Mouse (Mus musculus): ENCODE data around the gene Tal1.
A peak's percentile ranks its signal among the peaks of the same experiment; 100 is the strongest.

The Tal1 gene

DNA sequence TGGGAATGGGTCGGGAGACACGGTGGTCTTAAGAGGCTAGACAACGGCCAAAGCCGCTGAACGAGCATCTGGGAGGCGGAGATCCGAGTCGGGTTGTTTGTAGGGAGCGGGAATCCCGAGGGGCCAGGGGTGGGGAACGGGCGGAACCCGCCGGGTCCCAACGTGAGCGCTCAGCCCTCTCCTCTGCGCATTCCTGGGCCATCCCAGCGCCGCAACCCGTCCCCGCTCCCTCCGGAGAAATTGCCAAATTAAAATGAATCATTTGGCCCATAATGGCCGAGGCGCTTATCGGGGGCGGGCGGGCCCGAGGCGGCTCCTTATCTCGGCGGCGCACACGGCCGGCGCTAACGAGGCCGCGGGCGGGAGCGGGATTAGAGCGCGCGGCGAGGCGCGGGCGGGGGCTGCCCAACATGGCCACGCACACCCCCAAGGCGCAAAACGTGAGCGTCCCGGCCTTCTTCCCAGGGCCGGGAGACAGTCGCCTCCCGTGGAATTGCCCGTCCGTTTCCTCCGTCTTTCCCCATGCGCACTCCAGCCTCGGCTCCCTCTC is at the start of gene Tal1:
Gene Tal1 (plus strand): TSS at position 56 of the 550 bp plus-strand sequence.
- DNase-seq, result peak; percentile 63

DNA sequence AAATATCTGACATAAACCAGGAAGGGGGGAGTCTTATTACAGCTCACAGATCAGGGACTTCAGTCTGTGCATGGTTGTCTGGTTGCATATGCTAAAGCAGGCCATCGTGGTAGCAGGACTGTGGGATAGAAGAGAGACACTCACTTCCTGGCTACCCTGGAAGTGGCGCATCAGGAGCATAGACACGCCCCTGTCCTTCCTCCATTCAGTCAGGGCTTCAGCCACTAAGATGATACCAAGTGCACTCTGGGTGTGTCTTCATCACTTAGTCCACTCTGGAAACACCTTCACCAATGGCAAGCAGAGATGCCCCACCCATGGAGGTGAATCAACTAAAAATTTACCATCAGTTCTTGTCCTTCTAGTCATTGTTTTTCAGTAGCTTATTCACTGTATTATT is 42.0 kb upstream of the Tal1 start:
- DNase-seq, result no peak

DNA sequence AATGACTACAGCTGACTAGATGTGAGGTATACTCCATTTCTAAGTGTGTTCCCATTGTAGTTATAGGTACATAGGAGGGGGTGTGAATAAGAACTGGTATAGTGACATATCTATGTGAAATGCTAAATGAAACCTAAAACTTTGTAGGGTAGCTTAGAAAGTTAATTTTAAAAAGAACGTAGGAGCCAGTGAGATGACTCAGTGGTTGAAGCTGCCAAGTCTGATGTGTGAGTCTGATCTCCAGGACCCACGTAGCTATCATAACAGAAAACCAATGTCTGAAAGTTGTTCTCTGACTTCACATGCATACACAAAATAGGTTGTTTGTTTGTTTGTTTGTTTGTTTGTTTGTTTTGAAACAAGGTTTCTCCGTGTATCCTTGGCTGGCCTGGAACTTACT is 36.2 kb upstream of the Tal1 start:
- DNase-seq, result no peak

DNA sequence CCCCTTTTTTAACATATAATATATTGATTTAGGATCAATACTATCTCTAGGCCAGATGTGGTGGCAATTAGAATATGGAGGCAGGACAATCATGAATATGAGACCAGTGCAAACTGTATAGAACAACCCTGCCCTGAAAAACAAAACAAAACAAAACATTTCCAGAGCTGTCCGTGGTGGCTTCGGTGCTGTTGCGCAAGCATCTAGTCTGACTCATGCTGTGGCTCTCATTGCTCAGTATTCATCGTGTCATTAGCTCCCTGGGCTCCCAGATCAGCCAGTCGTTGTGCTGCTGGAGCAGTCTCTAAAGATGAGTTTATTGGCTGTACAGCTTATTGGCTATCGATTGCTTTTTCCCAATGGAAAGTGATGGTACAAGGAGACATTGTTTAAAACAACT is 21.2 kb upstream of the Tal1 start:
- DNase-seq, result no peak

DNA sequence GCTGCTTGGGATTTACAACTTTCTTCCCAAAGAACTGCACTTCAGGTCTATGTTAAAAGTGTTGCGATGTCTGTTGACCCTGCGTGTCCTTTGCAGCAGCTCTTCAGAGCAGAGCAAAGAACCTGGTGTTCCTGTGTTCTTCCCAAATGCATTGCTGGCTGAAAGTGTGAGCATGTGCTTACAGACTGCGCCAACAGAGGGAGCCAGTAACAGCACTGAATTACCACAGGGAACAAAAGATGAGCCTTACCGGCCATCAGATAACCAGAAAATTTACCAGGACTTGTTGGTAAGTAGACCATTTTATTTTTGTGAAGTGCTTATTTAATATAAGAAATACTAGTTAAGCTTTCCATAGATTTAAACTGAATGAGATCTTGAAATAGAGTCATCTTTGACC is 18.0 kb upstream of the Tal1 start:
- peak; percentile 75 for DNase-seq

DNA sequence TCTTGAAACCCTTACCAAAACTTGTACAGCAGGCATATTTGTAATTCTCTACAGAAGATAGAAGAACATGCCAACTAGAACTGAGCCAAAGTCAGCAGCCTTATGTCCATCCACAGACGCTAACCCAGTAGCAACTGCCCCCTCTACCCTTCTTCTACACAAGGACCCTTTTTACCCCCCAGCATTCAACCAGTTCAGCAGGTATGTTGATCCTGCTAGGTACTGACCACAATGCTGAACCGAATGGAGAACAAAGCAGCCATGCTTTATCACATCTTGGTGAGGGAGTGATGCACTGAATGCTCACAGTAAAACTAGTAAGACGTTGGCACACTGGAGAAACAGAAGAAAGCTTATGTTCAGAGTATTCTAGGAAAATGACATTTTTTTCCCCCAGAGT is 10.6 kb upstream of the Tal1 start:
- DNase-seq, result no peak

DNA sequence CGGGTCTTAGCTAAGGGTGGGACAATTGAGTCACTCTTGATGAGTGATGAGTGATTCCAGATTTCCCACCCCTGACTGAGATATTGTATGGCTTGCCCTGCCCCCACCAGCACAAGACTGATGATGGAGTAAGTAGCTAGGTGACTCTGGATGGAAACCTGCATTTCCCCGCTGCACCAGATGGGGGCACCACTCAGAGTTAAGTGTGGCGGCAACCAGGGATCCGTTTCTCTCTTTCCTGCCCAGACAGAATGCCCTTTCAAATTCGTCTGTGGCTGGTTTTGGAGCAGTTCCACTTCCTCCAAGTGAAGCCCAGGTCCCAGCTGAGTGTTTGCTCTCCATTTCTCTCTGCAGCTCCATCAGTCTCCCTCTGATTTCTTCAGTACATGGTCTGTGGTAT is 8.5 kb upstream of the Tal1 start:
- DNase-seq, result peak; percentile 66

DNA sequence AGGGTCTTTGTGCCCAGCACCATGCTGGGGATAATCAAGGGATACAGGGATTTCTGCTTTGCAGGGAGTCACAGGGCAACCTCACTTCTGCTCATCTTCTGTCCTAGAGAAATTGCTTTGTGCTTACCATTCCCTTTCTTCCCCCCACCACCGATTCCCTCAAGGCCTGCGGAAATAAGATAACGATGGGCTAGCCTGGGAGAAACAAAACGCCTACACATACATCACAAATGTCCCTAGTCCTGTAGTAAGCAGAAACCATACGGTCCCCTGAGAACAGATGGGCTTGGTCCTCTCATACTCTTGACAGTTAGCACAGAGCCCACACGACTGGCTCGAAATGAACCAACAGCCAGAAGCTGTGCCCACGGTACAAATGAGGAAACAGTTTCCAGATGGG is 8.0 kb upstream of the Tal1 start:
- no peak for DNase-seq

DNA sequence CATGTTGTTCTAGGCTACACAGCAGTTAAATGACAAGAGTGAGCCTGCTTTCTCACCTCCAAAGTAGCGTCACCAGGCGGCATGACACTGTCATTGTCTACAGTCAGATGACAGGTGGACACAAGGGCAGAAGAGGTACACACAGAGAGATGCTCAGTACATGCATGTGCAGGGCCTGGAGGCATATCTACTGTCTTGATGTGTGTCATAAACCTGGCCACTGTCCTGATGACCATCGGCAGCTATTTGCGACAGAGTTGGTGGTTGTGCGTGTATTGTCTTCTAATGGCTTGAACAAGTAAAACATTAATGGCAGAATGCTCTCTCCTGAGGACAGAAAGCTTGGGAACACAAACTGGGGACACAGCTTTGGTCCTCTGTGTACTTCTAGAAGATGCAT is 5.0 kb upstream of the Tal1 start:
- DNase-seq, result no peak

DNA sequence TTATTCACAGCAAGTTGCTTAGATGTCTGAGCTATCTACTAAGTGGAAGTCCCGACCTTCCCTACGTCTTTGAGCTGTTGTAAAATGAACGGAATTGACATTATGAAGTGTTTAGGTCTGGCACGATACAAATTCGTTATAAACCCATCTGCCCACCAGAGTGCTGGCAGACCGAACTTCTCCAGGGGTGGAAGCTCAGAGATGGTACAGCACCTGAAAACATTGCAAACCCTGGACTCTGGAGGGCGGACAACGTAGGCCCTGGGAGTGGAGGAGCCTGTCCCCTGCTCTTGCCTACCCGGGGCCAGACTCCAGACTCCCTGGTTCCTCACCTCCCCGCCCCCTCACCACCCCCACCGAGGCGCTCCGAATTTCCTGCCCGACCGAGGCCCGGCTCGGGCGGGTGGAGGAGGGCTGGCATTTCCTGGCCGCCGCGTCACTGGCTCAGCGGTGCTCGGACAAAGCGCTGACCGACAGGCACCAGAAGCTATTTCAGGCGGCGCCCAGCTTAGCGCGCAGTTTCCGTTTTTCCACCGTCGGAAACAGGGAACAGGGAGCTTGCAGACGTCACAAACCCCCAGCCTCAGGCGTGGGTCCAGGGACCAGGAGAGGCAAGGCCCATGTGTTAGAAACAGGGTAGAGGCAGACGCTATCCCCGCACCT is 3.8 kb upstream of the Tal1 start:
- DNase-seq, result peak; percentile 62

DNA sequence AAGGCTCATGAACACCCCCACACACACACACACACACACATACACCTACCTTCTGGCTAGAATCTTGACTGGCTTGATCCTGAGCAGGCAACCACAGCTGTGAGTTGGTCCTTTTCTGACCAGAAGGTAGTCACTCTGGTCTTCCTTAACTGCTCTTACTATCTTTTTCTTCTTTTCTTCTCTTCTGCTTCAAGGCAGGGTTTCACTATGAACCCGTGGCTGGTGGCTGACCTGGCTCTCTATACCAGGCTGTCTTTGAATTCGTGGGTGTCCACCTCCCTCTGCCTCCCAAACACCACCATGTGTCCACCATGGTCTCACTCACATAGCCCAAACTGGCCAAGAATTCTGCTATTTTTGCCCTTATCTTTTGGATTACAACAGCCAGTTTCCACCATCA is 1.2 kb upstream of the Tal1 start:
- no peak for DNase-seq

DNA sequence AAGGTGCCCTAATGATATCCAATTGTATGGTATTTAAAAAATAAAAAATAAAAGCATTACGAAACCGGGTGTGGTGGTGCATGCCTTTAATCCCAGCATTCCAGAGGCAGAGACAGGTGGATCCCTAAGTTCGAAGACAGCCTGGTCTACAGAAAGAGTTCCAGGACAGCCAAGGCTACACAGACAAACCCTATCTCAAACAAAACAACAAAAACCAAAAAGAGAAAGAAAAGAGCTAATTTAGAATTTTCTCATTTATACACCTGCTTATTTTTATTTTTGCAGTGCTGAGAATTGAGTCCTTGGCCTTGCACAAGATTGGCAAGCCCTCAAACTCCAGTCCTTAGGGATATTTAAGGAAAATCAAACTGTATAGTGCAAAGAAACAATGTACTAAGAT is 535 bp upstream of the Tal1 start:
- no peak for DNase-seq

DNA sequence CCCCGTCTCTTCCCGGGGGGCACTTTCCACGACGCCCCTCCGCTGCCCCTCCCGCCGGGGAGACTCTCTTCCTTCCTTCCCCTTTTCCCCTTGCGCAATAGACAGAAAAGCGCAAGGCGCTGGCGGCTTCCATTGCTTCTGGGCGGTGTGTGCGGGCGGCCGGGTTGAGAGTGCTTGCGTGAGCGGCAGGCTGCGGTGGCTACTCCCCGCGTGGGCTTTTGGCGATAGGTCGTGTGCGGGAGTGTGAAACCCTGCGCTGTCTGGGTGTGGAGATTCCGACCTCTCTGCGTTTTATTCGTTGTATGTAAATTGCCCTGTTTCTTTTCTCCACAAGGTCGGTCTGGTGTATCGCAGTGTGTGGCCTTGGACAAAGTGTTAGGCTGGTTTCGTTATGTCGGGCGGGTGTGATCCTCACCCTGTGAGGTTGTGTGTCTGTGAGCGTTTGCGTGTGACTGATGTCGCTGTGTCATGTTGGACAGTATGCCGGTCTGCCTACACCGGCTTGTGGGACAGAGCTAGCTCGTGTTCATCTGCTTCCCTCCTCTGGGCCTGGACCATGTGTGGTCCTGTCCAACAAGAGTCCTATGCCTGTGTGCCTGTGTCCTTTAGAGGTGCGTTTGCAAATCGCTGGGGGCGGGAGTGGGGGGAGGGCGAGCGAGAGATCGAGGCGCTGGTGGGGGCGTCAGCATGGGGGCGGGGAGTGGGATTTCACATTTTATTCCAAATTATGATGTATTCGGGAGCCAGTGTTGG is 871 bp downstream of the Tal1 start:
- peak; percentile 71 for DNase-seq

DNA sequence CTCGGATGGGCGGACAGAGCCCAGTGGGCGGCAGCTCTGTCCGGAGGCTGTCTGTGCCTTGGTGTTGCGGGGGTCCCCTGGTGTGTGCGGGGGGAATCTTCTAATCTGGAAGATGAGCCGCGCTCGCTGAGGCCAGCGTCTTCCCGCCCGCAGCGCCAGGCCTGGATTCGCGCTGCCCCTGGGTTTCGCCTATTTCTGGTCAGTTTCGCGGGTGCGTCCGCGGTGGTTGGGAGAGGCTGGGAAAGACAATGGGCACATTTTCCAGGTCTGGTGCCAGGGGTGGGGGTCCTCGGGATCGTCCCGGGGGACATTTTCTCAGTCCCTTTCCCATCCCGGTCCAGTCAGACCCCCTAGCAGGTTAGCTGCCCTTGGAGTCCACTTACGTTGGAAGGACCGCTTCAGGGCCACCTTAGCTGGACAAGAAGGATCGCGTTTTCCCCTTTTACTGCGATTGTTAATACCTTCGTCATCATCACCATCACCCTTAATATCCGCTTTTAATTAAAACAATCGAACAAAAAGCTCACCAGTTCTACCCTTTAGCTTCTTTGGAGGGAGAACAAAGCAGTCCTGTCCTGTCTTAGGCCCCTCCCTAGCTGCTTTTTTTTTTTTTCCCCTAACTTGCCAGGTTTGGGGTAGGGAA is 1.6 kb downstream of the Tal1 start:
- DNase-seq, result peak; percentile 48

DNA sequence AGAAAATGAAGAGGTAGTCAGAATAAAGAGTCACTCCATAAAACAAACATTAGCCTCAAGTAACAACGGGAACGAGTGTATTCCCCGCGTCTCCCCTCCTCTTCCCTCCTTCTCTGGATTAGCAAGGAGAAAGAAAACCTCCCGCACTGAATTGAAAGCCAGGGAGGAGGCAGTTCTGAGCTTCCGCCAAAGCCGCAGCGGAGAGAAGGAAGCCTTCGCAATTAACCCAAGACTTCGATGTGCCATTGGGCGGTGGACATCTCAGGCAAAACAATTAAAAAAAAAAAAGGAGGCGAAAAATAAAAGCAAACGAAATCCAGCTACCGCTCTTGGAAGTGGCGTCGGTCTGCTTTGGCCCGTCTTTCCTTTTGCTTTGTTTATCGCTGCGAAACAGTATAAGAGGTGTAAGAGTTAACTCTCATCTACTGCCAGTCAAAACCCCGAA is 2.1 kb downstream of the Tal1 start:
- DNase-seq, result peak; percentile 62

DNA sequence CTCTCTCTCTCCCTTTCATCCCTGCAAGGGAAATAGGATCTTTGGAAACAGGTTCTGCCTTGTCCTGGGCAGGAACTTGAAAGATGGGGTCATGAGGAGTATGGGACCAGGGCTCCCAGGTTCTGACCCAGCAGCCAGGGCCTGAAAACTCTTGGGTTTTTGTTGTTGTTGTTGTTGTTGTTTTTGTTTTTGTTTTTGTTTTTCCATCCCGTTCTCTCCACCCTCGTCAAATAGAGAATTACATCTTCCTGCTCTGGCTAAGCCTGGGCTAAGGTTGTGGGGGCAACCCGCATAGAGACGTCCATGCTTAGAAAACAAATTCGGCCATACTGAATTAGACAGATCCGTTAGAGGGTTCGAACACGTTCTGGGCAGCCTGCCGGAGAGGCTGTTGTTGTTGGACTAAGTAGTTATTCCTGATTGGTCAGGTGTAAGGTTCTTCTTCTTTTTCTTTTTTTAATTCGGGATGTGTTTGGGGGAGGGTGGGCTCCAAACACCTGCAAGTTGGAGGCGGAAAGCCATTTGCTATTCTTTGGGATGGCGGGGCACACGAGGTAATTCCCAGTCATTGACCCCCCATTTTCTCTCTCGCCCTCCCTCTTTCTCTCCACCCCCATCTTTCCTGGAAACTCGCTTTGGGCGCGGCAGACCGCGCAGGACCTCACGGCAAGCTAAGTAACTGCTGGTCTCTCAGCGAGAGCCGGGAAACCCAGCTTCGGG is 2.8 kb downstream of the Tal1 start:
- no peak for DNase-seq

DNA sequence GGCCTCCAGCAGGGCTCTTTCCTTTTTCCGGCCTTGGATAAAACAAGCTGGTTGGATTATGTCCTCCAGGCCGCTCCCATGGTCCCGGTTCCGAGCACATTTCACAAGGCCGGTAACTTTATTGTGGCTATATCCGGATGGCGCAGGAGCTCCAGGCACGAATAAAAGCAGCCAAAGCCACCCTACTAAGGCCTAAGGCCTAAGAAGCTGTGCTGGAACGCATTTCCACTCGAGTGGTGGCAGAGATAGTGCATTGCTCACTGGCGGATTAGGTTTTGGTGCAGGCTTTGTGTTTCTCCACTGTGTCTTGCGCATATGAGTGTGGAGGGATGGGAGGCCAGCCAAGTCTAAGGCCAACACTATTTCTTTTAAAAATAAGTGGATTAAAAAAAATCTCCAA is 3.6 kb downstream of the Tal1 start:
- DNase-seq, result peak; percentile 45

DNA sequence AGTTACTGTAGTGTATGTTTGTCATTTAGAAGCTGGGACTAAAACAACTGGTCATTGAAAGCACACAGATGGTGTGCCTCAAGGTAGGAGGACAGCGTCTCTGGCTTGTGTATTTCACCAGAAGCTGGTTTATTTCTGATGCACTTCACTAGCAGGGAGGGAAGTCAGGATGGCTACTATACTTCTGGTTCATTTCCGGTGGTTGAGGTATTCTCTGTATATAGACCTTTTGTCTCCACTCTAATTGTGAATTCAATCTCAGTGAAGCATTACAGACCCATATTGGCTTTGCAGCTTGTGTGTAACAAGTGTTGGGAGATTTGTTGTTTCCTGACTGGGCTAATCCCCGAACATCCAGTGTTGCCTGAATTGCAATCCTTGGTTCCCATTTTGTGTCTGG is 4.5 kb downstream of the Tal1 start:
- no peak for DNase-seq

DNA sequence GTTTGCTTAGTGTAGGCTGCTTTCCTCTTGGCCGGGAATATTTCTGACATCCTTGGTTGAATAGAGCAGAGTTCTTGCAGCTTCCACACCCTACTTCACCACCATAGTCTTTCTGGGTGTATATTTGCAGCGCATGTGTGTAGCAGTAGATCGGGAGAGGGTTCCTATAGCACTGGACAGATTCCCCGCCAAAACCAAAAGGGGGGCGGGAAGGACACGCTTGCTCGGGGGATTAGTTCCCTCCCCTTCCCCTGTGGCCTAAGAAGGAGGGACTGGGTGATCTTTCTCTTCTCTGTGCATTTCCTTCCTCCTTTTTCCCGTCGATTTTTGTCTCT is 6.3 kb downstream of the Tal1 start:
- peak; percentile 38 for DNase-seq

DNA sequence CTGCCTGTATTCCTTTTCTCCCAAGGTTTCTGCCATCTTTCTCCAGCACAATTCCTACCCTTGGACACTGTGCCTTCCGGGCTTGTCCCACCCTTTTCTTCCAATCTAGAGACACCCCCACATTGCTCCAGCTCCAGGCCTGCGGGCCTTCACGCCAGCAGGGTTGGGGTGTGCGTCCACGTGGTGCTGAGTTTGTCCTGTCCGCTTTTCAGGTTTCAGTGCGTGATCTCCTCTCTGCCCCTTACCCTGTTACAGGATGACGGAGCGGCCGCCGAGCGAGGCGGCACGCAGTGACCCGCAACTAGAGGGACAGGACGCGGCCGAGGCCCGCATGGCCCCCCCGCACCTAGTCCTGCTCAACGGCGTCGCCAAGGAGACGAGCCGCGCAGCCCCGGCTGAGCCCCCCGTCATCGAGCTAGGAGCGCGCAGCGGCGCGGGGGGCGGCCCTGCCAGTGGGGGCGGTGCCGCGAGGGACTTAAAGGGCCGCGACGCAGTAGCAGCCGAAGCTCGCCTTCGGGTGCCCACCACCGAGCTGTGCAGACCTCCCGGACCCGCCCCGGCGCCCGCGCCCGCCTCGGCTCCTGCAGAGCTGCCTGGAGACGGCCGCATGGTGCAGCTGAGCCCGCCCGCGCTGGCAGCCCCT is 6.8 kb downstream of the Tal1 start:
- peak; percentile 80 for DNase-seq

DNA sequence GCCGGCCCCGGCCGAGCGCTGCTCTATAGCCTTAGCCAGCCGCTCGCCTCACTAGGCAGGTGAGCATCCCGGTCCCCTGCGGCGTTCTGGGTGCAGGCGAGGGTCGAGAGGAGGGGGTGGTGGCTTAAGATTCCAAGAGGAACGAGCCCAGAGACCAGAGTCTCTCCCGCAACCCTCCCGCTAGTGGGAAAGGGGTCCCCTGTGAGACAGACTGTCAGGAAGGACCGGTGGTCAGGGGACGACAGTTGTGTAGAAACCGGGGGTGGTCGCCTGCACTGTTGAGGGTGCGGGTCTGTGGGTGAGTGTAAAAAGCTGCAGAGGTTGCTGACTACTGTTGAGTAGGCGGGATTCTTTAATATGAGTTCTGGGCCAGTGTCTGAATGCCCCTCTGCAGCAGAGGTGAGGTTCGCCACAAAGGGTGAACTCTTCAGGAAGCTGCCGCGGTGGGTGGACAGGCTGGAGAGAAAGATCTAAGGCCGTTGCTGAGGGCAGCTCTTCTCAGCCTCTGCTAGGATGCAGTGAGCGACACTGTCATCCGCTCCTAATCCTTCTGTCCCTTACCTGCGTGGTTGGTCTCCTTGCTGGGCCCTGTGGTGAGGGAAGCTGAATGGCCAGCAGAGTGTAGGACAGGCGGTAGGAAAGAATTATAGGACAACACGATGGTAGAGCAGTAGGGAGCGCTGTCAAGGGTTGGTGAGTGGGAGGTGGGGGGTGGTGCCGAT is 7.5 kb downstream of the Tal1 start:
- no peak for DNase-seq

DNA sequence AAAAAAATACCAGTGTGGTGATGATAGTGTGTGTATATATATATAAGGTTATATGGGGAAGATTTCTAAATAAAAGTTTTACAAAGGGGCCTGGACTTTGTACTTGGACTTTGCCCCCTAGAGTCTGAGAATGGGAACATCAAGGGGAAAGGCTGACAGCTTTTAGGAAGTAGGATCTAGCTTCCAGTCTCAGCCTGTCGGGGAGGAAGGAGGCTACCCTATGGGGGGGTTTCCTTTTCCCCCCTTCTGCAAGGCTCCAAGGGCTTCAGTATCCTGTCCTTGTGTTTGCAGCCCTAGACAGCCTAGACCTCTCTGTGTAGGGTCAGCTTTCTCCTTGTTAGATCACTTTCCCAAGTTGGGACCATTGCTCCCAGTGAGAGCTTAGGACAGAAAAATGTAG is 15.4 kb downstream of the Tal1 start:
- no peak for DNase-seq
